Mouse (Mus musculus): ENCODE data around the gene Nfe2l2. TPM values are rescaled to one million over a fixed set of nuclear protein-coding genes. Genes with fewer than 3 reads are reported as not detected.
"Not testable (repeated sequence)": the region's sequence is repeated elsewhere in the genome, so short reads cannot be mapped to it uniquely, and the experiment has no call there.

The Nfe2l2 gene
- polyA plus RNA-seq, 1 experiment from 2014 or later, result 11.5 TPM

DNA sequence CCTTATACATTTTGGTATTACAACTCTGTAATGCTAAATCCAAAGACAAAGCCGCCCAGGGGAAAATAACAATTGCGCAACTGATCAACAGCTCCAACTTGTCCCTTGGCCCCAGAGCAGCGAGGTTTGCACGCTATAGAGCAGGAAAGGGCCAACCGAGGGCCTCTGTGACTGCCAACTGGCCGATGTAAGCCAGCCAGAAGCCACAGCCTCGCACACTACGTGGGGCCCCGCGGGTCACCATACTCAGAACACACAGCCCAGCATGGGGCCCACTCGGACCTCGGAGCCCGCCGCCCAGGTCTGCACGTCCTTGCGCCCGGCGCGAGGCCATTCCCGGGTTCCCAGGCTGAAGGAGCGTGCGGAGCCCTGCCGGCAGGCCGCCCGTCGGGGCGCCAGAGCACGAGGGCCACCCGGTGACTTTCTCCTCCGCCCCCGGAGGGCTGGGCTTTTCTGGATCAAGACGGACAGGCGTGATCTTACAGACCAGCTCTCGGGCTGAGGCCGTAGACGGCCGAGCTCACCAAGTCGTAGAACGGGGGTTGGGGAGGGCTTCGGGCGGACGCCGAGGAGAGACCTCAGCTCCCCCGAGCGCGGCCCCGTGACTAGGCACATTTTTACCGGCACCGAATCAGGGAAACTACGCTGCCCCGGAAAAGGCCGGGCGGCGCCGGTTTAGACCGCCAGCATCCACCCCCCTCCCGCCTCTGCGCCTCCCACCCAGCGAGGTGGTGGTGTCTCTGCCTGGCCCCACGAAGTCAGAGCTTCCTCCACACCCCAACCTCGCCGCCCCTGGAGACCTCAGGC is 863 bp downstream of the Nfe2l2 start:
- Histone ChIP-seq H3K4me1 (peaks cover 25% of the 10 kb centered on the region), H3K9me3 (no peaks in the 10 kb centered on the region), H3K4me2 (peak overlapping the region; percentile 70), H3K27me3 (replicated peaks) (peaks cover 3% of the 10 kb centered on the region; the same call in 1 of the 2 replicates), H3K4me3 (peak overlapping the region; percentile 51), H3K36me3 (replicated peaks) (no peaks in the 10 kb centered on the region), H3K9ac (peak overlapping the region; percentile 50), H3K27ac (peak overlapping the region; percentile 75)
- peak; percentile 87 for ATAC-seq (replicated peaks)
- WGBS, result under 1% methylated on average over 62 of the region's 62 CpGs

DNA sequence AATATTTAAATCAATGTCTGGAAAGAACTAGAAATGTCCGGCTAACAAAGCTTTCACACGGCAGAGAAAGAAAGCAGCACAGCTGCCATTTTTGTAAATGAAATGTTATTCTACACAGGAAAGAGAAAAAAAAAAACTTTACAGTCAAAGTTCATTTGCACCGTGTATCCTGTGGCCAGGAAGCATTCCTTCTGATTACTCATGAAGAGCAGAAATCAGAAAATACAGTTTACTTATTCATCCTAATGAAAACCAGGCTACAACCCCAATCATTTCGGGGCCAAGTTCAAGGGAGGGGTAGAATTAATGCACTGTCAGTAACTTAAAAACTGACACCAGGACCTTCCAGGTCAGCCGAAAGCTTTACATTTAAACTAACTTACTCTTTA is 1.9 kb downstream of the Nfe2l2 start:
- Histone ChIP-seq H3K27ac (no peak overlapping the region), H3K4me1 (peaks cover 25% of the 10 kb centered on the region), H3K27me3 (replicated peaks) (peaks cover 3% of the 10 kb centered on the region; the same call in 1 of the 2 replicates), H3K9me3 (no peaks in the 10 kb centered on the region), H3K4me3 (peak overlapping the region; percentile 51), H3K36me3 (replicated peaks) (no peaks in the 10 kb centered on the region), H3K9ac (no peak overlapping the region), H3K4me2 (peak overlapping the region; percentile 70)
- 27% methylated on average over 5 of the region's 5 CpGs for WGBS
- ATAC-seq (replicated peaks), result no peak

DNA sequence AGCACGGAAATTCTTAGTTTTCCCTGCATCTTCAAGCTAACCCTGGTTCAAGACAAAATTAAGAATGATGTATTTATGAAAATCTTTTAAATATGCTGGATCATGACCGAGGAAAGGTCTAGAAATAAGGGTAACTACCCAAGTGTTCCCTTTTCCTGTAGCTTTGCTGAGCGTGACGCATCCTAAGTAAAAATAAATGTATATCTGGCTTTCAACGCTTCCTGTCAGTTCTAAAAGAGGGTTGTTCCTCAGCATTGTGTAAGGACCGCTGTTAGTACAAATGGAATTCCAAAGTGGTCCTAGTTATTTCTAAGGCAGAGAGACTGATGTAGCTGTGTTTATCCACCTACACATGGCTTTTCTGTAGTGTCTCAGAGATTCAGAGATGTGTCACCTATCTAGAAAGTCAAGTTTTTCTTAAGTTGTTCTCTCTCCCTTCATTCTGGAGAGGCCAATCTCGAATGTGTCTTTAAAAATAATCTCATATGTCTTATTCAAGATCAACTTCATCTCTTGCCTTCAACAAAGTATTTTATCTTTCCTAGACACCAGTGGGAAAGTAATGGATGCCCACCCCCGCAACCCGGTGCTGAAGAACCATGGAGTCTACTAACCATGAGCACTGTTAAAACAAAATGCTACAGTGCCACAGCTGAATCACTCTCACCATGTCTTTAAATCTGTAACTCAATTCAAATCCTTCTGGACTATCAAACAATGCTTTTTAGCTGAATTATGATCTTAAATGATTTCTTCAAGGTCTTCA is 2.4 kb downstream of the Nfe2l2 start:
- Histone ChIP-seq H3K4me2 (no peak overlapping the region), H3K4me3 (no peak overlapping the region), H3K36me3 (replicated peaks) (no peaks in the 10 kb centered on the region), H3K27ac (no peak overlapping the region), H3K9ac (no peak overlapping the region), H3K4me1 (peaks cover 25% of the 10 kb centered on the region), H3K9me3 (no peaks in the 10 kb centered on the region), H3K27me3 (replicated peaks) (peaks cover 3% of the 10 kb centered on the region; the same call in 1 of the 2 replicates)
- WGBS, result 82% methylated on average over 9 of the region's 9 CpGs
- ATAC-seq (replicated peaks), result no peak

GRCm38 (mm10) chr2:75701207-75701606 is 3.2 kb downstream of the Nfe2l2 start:
- Histone ChIP-seq H3K4me1 (peaks cover 25% of the 10 kb centered on the region), H3K9me3 (no peaks in the 10 kb centered on the region), H3K9ac (no peak overlapping the region), H3K27ac (no peak overlapping the region), H3K4me2 (no peak overlapping the region), H3K36me3 (replicated peaks) (no peaks in the 10 kb centered on the region), H3K4me3 (no peak overlapping the region), H3K27me3 (replicated peaks) (peaks cover 3% of the 10 kb centered on the region; the same call in 1 of the 2 replicates)
- ATAC-seq (replicated peaks), result no peak
- WGBS, result 83% methylated on average over 3 of the region's 3 CpGs

DNA sequence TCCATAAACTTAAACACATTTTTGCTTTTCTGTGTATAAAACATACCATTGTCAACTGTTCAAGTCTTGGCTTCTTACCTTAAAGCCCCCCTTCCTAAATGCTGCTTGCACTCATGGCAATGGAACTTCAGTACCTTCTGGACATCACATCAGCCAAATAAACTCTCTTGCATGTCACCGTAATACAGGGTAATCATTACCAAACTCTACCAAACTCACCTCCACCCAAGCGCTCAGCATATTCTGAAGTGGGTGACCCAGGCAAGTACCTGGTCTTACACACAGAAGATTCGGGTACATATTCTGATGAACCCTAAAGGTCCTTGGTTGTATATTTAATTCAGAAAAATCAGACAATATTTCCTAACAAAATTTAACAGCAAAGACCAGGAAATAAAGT is 3.9 kb downstream of the Nfe2l2 start:
- ATAC-seq (replicated peaks), result no peak
- peaks cover 25% of the 10 kb centered on the region for H3K4me1 ChIP-seq
- H3K4me2 ChIP-seq, result no peak overlapping the region
- 96% methylated on average over 3 of the region's 3 CpGs for WGBS
- H3K4me3 ChIP-seq, result no peak overlapping the region
- no peaks in the 10 kb centered on the region for H3K36me3 ChIP-seq (replicated peaks)
- no peaks in the 10 kb centered on the region for H3K9me3 ChIP-seq
- no peak overlapping the region for H3K27ac ChIP-seq
- H3K27me3 ChIP-seq (replicated peaks), result peaks cover 3% of the 10 kb centered on the region; the same call in 1 of the 2 replicates
- no peak overlapping the region for H3K9ac ChIP-seq

GRCm38 (mm10) chr2:75698874-75699273 is 5.6 kb downstream of the Nfe2l2 start:
- Histone ChIP-seq H3K4me1 (peaks cover 17% of the 10 kb centered on the region), H3K27ac (no peak overlapping the region), H3K9ac (no peak overlapping the region), H3K36me3 (replicated peaks) (no peaks in the 10 kb centered on the region), H3K9me3 (no peaks in the 10 kb centered on the region), H3K27me3 (replicated peaks) (no peaks in the 10 kb centered on the region), H3K4me3 (no peak overlapping the region), H3K4me2 (no peak overlapping the region)
- ATAC-seq (replicated peaks), result no peak
- 81% methylated on average over 3 of the region's 3 CpGs for WGBS

GRCm38 (mm10) chr2:75698007-75698406 is 6.4 kb downstream of the Nfe2l2 start:
- Histone ChIP-seq H3K9ac (no peak overlapping the region), H3K27me3 (replicated peaks) (no peaks in the 10 kb centered on the region), H3K4me3 (no peak overlapping the region), H3K27ac (no peak overlapping the region), H3K9me3 (no peaks in the 10 kb centered on the region), H3K4me1 (peaks cover 8% of the 10 kb centered on the region), H3K36me3 (replicated peaks) (no peaks in the 10 kb centered on the region), H3K4me2 (no peak overlapping the region)
- no peak for ATAC-seq (replicated peaks)
- 38% methylated on average over 4 of the region's 4 CpGs for WGBS

DNA sequence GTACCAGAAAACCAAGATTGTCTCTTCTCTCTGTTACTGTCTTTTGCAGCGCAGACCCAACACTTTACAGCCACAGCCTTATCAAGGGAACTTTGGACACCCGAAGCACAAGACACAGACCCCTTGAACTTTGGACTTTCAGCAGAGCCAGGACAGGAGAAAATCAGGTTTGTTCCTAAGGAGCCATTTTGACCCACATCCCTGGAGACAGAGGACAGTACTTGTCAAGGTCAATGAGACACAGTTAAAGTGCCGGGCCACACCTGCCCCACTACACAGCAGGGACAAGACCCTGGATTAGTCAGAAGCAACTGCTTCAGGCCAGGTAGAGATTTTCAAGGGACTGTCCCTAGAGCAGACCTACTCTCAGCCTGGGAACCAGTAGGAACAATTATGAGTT is 7.2 kb downstream of the Nfe2l2 start:
- Histone ChIP-seq H3K27ac (no peak overlapping the region), H3K9ac (no peak overlapping the region), H3K4me1 (peaks cover 4% of the 10 kb centered on the region; the same call in 1 of the 2 replicates), H3K9me3 (no peaks in the 10 kb centered on the region), H3K4me2 (no peak overlapping the region), H3K4me3 (no peak overlapping the region), H3K36me3 (replicated peaks) (no peaks in the 10 kb centered on the region), H3K27me3 (replicated peaks) (no peaks in the 10 kb centered on the region)
- 94% methylated on average over 3 of the region's 3 CpGs for WGBS
- no peak for ATAC-seq (replicated peaks)

- Histone ChIP-seq H3K4me3 (no peak overlapping the region), H3K9ac (no peak overlapping the region), H3K9me3 (no peaks in the 10 kb centered on the region), H3K27ac (no peak overlapping the region), H3K4me1 (0 out of 2 replicates have a peak, but pooled peaks cover 4% of the 10 kb centered on the region), H3K4me2 (no peak overlapping the region), H3K36me3 (replicated peaks) (no peaks in the 10 kb centered on the region), H3K27me3 (replicated peaks) (no peaks in the 10 kb centered on the region)
- no peak for ATAC-seq (replicated peaks)
- WGBS, result 59% methylated on average over 5 of the region's 5 CpGs
Observed at GRCm38 (mm10) chr2:75696371-75696770, 8.1 kb downstream of the Nfe2l2 start.

GRCm38 (mm10) chr2:75695676-75696350 is 8.6 kb downstream of the Nfe2l2 start:
- 0 out of 2 replicates have a peak, but pooled peaks cover 4% of the 10 kb centered on the region for H3K4me1 ChIP-seq
- H3K27me3 ChIP-seq (replicated peaks), result no peaks in the 10 kb centered on the region
- H3K9me3 ChIP-seq, result no peaks in the 10 kb centered on the region
- no peaks in the 10 kb centered on the region for H3K36me3 ChIP-seq (replicated peaks)
- H3K27ac ChIP-seq, result no peak overlapping the region
- no peak overlapping the region for H3K4me2 ChIP-seq
- H3K4me3 ChIP-seq, result no peak overlapping the region
- H3K9ac ChIP-seq, result no peak overlapping the region
- ATAC-seq (replicated peaks), result no peak
- 67% methylated on average over 9 of the region's 9 CpGs for WGBS

DNA sequence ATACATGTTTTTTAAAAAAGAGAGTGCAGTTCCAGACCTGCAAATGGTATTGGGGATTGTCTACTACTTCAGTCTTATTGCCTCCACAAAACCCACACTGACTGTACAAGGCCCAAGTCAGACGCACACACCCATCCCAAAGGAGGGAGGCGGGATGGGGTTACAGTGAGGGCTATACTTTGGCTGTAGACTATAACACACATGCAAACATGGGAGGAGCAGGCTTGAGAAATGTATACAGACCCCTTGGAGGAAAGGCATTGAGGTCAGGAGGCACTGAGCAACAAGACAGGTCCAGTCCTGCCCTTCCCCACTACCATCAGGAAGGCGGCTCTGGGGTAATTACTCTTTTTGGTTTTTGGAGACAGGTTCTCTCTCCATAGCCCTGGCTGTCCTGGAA is 9.5 kb downstream of the Nfe2l2 start:
- not testable (repeated sequence) for H3K9ac ChIP-seq; H3K9me3 ChIP-seq; H3K4me1 ChIP-seq; H3K36me3 ChIP-seq (replicated peaks); H3K27ac ChIP-seq; H3K4me3 ChIP-seq; H3K27me3 ChIP-seq (replicated peaks); ATAC-seq (replicated peaks); H3K4me2 ChIP-seq
- 93% methylated on average over 3 of the region's 3 CpGs for WGBS

GRCm38 (mm10) chr2:75692369-75692768 is 12.1 kb downstream of the Nfe2l2 start:
- no peak for ATAC-seq (replicated peaks)
- Histone ChIP-seq H3K9me3 (no peaks in the 10 kb centered on the region), H3K27ac (no peak overlapping the region), H3K4me2 (no peak overlapping the region), H3K4me1 (no peaks in the 10 kb centered on the region), H3K4me3 (no peak overlapping the region), H3K36me3 (replicated peaks) (no peaks in the 10 kb centered on the region), H3K9ac (no peak overlapping the region), H3K27me3 (replicated peaks) (no peaks in the 10 kb centered on the region)
- WGBS, result 94% methylated on average over 6 of the region's 6 CpGs
